Mouse (Mus musculus) B cell, adult 67 days (primary cell): ENCODE data around the gene Sval2. TPM values are rescaled to one million over a fixed set of nuclear protein-coding genes. Genes with fewer than 3 reads are reported as not detected.

Experiments
- total RNA-seq, 2 experiments: library from RNA; stranded (reverse); gene quantifications; 4 replicates each; pipeline ENCODE4 v1.2.4; 2023

Gene Sval2
- total RNA-seq: not detected

DNA sequence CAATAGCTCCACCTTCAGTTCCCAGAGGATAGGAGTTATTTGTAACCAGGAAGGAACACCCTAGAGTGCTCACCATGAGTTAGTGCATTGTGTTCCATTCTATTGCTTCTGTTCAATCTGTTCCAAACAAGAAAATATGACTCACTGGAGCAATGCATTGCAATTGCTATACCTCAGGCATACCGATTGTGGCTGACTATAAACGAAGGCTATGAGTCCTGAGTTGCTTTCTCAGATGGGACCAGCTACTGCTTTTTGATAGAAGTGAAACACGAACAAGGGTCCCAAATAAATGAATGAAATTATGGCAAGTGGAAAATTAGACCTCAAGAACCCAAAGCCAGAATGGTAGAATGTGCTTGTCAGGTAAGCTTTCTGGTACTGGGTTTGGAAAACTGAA lies at the start of gene Sval2:
Sval2 (plus strand) TSS at position 301 of the 400 bp plus-strand sequence.

GRCm38 (mm10) chr6:41847235-41847634 lies 5.6 kb upstream of the Sval2 start, which contains the start of gene Pip:
Gene Pip (plus strand): TSS chr6:41847535.

Other genes starting within 250 kb of the Sval2 start
- gene Ephb6, start 247.5 kb upstream of the Sval2 start, total RNA-seq: 1 to 10 TPM; 1.2 to 1.8 TPM
- not detected for gene Trpv6, start 216.6 kb upstream of the Sval2 start, total RNA-seq
- not detected for gene Trpv5, start 172.2 kb upstream of the Sval2 start, total RNA-seq
- gene Llcfc1, start 168.6 kb upstream of the Sval2 start, total RNA-seq: not detected
- not detected for gene Kel, start 148.7 kb upstream of the Sval2 start, total RNA-seq
- not detected for gene Olfr459, start 77.8 kb upstream of the Sval2 start, total RNA-seq
- not detected for gene Pip, start 5.5 kb upstream of the Sval2 start, total RNA-seq
- not detected for gene Sval1, start 98.6 kb downstream of the Sval2 start, total RNA-seq
- not detected for gene Sval3, start 115.2 kb downstream of the Sval2 start, total RNA-seq
- not detected for gene Sva, start 185.4 kb downstream of the Sval2 start, total RNA-seq